Mouse (Mus musculus) gastrocnemius, postnatal 4 days (tissue): ENCODE measurements around the gene Npas3. TPM values are rescaled to one million over a fixed set of nuclear protein-coding genes. Genes with fewer than 3 reads are reported as not detected.
A peak's percentile ranks its signal among the peaks of the same experiment; 100 is the strongest.

Source experiments
- DNase-seq, 2 experiments: peaks; one replicate each; pipeline ENCODE4 v3.0.0; 2021 to 2022; ENCODE audit warnings: low spot score in 2 of 2, mixed read lengths in 2 of 2
- total RNA-seq, 2 experiments: library from RNA; stranded (reverse); gene quantifications; 2 replicates each; pipeline ENCODE4 v1.2.3; 2021

Gene Npas3
- total RNA-seq, 2 experiments from 2014 or later = 7.0 to 10.8 TPM

- no peak for DNase-seq
These were observed 519.9 kb downstream of the Npas3 start for GRCm38 (mm10) chr12:53768392-53768791.

GRCm38 (mm10) chr12:53771394-53771936 is 523.0 kb downstream of the Npas3 start:
- no peak for DNase-seq

GRCm38 (mm10) chr12:53781850-53782552 is 533.5 kb downstream of the Npas3 start:
- DNase-seq = no peak

GRCm38 (mm10) chr12:53789501-53789900 is 541.0 kb downstream of the Npas3 start:
- no peak for DNase-seq

GRCm38 (mm10) chr12:53794718-53795400 is 546.4 kb downstream of the Npas3 start:
- no peak for DNase-seq

GRCm38 (mm10) chr12:53801831-53802230 is 553.4 kb downstream of the Npas3 start:
- peak in 1 of 2 experiments; percentile 37 for DNase-seq

- DNase-seq = no peak
These were observed 553.9 kb downstream of the Npas3 start for GRCm38 (mm10) chr12:53802381-53802780.

- no peak for DNase-seq
These were observed 561.6 kb downstream of the Npas3 start for GRCm38 (mm10) chr12:53810081-53810480.

GRCm38 (mm10) chr12:53814291-53814690 is 565.8 kb downstream of the Npas3 start:
- DNase-seq = no peak

GRCm38 (mm10) chr12:53819982-53820381 is 571.5 kb downstream of the Npas3 start:
- no peak for DNase-seq

GRCm38 (mm10) chr12:53822881-53823280 is 574.4 kb downstream of the Npas3 start:
- DNase-seq = no peak

GRCm38 (mm10) chr12:53825251-53825650 is 576.8 kb downstream of the Npas3 start:
- DNase-seq = no peak

- no peak for DNase-seq
These were observed 577.6 kb downstream of the Npas3 start for GRCm38 (mm10) chr12:53825898-53826605.

- DNase-seq = no peak
These were observed 578.3 kb downstream of the Npas3 start for GRCm38 (mm10) chr12:53826812-53827211.

- DNase-seq = no peak
These were observed 584.1 kb downstream of the Npas3 start for GRCm38 (mm10) chr12:53832590-53832989.

GRCm38 (mm10) chr12:53833348-53833747 is 584.9 kb downstream of the Npas3 start:
- DNase-seq = no peak

GRCm38 (mm10) chr12:53836031-53836790 is 587.7 kb downstream of the Npas3 start:
- no peak for DNase-seq

GRCm38 (mm10) chr12:53837408-53837807 is 588.9 kb downstream of the Npas3 start:
- DNase-seq = no peak

GRCm38 (mm10) chr12:53838541-53838940 is 590.1 kb downstream of the Npas3 start:
- no peak for DNase-seq

- no peak for DNase-seq
These were observed 593.6 kb downstream of the Npas3 start for GRCm38 (mm10) chr12:53841928-53842671.
